Mouse (Mus musculus): Measurements from ENCODE around the gene Nelfb.

Gene Nelfb

GRCm38 (mm10) chr2:25230581-25230980 is 19.3 kb upstream of the Nelfb start:
- no peak for DNase-seq (ENCODE audit: low read depth)

DNA sequence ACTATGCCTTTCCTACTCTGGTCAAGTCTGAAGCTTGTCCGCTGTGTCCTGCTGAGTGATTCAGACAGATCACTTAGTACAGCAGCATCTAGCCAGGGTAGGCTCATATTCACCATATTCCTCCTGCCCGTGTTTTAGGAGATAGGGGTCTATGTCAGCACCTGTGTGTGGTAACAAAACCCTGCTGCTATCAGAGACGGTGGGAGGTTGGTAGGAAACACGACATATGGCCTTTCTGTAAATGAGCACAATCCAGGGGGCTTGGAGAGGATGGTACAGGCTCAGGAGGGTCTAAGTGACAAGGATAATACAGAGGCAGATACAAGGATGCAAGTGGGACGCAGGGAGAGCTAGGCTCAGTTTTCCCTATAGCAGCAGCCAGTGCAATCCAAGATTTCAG is 18.3 kb upstream of the Nelfb start:
- no peak for DNase-seq (ENCODE audit: low read depth)

GRCm38 (mm10) chr2:25228995-25229530 is 17.8 kb upstream of the Nelfb start:
- no peak for DNase-seq (ENCODE audit: low read depth)

DNA sequence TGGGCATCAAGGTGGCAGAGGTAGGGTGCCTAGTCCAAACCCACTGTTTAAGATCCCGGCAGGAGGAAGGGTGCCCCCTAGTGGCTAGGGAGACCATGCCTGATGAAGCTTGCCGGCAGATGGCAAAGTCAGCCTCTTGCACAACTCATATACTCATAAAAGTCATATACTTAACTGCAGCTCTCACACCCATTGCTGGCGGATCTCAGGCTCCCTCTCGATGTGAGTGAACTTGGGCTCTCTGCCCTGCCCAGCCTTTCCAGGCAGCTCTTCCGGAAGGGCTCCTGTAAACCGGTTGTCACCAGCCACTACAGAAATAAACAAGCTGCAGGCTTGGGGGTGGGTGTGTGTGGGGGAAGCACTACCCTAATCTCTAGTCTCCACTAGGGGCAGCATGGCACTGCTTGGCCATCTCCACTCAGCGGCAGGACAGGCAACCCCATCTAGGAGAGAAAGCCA is 17.2 kb upstream of the Nelfb start:
- peak; percentile 87 for DNase-seq (ENCODE audit: low read depth)

GRCm38 (mm10) chr2:25227406-25227805 is 16.1 kb upstream of the Nelfb start:
- DNase-seq (ENCODE audit: low read depth) = no peak

DNA sequence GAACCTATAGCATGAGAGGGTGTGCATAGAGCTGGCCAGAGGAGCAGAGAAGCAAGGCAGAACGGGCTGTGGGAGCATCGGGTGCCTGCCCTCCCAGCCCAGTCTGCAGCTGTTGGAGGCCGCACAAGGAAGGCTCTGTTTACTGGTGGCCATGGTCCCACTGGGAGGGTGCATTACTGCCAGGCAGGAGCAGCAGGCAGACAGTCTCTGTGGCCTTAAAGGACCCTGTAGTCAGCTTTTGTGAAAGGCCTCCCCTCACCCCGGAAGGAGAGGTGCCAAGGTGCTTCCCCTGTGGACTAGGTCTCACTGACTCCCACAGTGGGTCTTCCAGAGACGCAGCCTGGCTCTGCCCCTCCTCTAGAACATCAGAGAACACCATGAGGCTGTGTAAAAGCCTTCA is 15.6 kb upstream of the Nelfb start:
- DNase-seq (ENCODE audit: low read depth) = no peak

DNA sequence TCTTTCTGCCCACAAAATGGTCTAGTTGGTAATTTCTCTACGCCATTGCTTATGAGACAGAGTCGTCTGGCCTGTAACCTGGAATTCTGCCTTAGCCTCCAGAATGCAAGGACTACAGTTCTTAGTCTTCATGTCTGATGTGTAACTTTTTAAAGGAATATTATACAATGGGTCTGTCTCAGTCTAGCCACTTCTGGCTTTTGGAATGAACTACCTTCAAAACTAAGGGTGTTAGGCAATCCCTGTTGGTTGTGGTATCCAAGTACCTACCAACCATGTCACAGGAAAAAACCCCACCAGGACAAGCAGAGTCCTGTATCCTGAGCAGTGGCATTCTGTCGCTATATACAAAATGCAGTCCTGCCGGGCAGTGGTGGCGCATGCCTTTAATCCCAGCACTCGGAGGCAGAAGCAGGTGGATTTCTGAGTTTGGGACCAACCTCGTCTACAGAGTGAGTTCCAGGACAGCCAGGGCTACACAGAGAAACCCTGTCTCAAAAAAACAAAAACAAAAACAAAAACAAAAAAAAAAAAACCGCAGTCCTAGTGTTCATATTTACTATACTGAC is 14.6 kb upstream of the Nelfb start:
- DNase-seq (ENCODE audit: low read depth) = no peak

DNA sequence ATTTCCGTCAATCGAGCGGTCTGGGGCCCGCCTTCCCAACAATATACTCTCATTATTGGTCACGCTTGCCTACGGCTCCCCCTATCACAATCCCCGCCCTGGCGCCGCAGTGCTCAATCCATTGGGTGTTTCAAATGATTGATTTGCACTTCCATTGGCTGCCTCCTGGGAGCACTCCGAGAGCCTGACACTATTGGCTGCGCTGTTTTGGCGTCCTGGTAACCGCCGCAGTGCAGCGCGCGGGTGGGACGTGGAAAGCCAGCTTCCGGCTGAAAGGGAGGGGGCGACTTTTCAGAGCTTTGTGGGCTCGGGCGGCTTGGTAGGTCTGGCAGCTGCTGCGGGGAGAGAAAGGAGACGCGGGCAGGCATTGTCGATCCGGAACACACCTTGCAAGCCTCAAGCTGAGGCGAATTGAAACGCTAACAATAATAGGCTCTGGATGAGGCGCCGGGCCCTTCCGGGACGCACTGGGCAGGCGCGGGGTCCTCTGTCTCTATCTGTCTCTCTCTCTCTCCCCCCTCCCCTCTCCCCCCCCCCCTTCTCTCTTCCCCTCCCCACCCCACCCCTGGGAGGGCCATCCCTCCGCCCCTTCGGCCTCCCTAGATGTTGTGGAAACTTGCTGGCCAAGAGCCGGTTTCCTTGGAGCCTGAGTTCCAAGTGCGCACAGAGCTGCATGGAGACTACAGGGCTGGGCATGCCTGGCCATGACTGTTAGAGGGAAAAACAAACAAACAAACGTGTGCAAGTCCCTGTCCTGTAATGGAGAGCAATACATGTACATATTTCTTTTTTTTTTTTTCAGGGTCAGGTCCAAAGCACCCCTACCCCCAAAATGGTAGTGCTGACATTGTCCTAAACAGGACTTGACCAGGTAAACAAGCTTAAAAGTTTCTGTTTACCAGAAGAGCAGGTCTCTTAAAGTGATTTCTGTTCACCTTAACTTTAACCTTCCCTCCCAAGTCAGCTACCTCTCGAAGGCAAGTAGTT is 13.8 kb upstream of the Nelfb start:
- DNase-seq (ENCODE audit: low read depth) = peak; percentile 99

GRCm38 (mm10) chr2:25224492-25224765 is 13.1 kb upstream of the Nelfb start, which contains the start of gene Tubb4b:
Gene Tubb4b, minus strand, starts transcription at chr2:25224702.
- no peak for DNase-seq (ENCODE audit: low read depth)

GRCm38 (mm10) chr2:25223681-25224491 is 12.6 kb upstream of the Nelfb start:
- DNase-seq (ENCODE audit: low read depth) = peak; percentile 33

DNA sequence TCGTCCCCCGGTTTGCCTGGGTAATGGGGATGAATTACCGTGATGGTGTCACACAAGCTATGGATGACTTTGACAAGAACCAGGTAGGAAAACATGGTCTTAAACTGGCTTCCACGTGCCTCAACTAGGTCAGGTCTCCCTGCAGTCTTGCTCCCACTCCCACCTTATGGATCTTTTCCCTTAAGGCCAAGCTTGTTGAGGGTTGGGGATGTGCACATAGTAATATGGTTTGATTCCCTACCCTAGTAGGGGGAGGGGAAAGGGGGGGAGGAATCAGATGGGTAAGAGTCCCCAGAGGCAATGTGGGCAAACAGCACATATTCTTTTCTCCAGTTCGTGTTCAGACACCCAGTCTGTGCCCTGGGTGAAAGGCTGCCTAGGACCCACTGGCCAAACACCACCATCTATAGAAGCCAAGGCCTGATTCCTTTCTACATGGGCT is 10.1 kb upstream of the Nelfb start:
- DNase-seq (ENCODE audit: low read depth) = no peak

DNA sequence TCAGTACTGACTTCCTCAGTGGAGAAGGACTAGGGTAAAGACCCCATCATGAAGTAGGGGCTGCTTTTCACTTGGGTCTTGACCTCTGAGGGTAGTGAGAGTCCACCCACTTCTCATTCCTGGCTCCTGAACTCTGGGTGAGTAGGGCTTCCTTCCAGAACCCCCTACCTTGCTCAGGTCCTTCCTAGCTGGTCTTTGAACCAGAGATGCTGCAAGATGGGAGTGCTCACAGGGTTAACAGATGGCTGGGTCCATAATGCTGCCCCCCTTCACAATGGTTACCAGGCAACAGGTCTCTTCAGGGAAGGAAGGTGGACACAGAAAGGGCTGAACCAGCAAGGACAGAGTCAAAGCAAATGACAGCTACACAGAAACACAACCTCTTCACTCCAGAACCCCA is 7.2 kb upstream of the Nelfb start, which contains the start of gene Fam166a:
Gene Fam166a, plus strand, starts transcription at position 301 of the 400 bp plus-strand sequence.
- DNase-seq (ENCODE audit: low read depth) = no peak

DNA sequence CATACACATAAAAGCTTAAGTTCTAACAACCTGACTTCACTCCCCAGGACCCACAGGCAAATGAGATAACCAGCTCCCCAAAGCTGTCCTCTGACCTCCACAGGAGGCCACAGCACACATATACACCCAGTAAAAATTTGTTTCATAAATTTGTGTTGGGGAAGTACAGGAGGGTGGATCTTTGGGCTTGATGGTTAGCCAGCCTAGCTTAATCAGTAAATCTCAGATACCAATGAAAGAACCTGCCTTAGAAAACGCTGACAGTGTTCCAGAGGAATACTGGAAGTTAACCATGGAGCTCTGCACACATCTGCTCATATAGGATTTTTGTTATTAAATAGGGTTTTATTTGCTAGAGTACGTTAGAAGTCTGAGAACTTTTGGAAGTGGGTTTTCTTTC is 6.4 kb upstream of the Nelfb start:
- no peak for DNase-seq (ENCODE audit: low read depth)

DNA sequence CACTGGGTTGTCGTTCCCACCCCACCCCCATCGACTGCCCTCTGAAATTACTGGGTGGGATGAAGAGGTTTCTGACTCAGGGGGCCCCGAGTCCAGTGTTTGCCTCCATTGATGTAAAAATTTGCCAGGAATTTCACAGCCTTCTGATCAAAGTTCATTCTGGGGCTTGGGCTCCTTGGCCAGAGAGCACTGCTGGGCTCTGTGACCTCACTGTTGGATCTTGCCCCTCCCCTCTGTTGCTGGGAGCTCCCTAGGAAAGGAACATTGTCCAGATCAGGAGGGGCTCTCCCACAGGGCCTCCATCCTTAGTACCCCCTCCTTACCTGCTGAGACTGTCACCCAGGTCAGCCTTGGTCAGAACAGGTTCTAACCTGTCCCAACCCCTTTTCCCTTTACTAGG is 3.2 kb upstream of the Nelfb start, which contains the start of gene Stpg3:
Gene Stpg3, minus strand, starts transcription at position 194 of the 400 bp plus-strand sequence.
- DNase-seq (ENCODE audit: low read depth) = no peak

GRCm38 (mm10) chr2:25213266-25213865 is 2.1 kb upstream of the Nelfb start:
- no peak for DNase-seq (ENCODE audit: low read depth)

DNA sequence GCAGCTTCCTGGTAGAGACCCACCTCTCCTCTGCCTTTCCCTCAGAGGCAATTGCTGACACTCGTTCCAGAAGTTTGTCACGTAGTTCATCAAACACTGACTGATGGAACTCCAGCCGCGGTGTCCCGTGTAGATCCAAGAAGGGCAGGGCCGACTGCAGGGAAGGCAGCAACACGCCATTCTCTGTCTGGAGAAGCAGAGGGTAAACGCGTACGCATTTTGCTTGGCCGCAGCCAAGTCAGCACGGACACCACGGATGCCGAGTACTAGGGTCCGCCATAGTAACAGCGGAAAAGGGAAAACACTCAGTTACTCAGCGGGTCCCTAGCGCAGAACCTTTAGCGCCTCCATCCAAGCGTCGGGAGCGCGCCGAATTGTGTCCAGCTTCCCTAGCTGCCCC is 603 bp downstream of the Nelfb start:
- no peak for DNase-seq (ENCODE audit: low read depth)

GRCm38 (mm10) chr2:25207593-25207992 is 3.7 kb downstream of the Nelfb start:
- no peak for DNase-seq (ENCODE audit: low read depth)

DNA sequence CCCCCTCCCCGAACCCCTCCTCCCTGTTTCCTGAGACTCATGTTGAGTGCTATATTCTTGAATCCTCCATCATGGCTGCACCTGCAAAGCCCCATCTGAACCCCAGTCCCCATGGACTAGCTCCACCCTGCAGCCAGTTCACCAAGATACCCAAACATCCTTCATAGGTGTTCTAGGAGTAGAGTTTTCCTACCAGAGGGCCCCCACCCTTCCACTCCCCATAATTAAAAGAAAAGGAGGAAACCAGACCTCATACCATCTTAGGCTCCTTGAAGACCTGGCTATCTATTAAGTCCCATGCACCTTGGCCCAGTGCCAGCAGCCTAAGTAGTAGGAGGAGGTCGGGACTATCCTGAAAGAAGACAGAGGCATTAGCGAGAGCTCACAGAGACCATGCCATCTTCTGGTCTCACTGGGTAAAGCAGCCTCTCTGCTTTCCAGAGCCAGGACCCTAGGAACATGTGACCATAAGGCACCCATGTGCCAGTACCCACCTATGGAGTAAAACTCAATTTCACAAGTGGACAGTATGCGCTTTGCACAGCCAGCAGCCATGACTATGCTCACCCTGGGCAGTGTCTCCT is 7.6 kb downstream of the Nelfb start:
- no peak for DNase-seq (ENCODE audit: low read depth)

GRCm38 (mm10) chr2:25200631-25201030 is 10.7 kb downstream of the Nelfb start:
- DNase-seq (ENCODE audit: low read depth) = no peak

DNA sequence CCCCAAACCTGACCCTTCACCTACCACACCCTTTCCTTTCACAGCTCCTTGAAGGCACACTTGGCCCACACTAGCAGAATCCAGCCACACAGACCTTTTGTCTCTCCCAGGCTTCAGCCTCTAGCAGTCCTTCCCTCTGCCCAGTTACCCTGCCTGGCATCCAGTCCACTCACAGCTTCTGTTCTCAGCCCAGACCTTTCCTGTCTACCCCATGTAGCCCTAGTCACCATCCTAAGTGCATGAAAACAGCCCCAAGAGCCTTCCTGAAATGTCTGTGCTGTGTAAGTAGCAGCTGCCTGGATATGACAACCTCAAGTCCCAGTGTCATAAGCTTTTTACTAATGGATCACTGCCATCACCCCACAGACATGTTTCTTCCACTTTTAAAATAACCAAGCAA is 13.3 kb downstream of the Nelfb start:
- DNase-seq (ENCODE audit: low read depth) = no peak

- no peak for DNase-seq (ENCODE audit: low read depth)
Observed at GRCm38 (mm10) chr2:25197191-25197590, 14.1 kb downstream of the Nelfb start.
